Mouse (Mus musculus): ENCODE results near the gene Kir3dl2. TPM values are rescaled to one million over a fixed set of nuclear protein-coding genes. Genes with fewer than 3 reads are reported as not detected.
"Not testable (repeated sequence)": the region's sequence is repeated elsewhere in the genome, so short reads cannot be mapped to it uniquely, and the experiment has no call there.

The Kir3dl2 gene
- not detected for total RNA-seq (2021)
- not detected in 2 replicates for polyA plus RNA-seq (2012; rRNA removed)
- long read RNA-seq, result 0 reads

DNA sequence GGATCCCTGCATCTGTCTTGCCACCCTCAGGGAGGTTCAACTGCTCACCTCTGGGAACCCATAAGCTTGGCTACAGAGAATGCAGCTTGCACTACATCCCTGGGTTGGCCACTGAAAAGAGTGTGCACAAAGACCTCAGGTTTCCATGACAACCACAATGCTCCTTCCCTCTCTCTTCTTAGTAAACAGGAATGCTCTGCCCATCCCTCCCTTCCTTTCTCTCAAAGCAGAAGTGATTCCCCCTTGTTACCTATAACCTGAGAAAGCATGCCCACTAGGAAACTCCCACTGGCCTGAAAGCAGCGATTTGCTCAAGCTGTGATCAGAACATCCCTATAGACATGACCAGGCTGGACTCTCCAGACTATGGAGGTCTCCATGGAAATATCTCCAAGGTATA is at the start of gene Kir3dl2:
Gene Kir3dl2, minus strand, starts transcription at position 101 of the 400 bp plus-strand sequence.
- DNase-seq, result not testable (repeated sequence)

DNA sequence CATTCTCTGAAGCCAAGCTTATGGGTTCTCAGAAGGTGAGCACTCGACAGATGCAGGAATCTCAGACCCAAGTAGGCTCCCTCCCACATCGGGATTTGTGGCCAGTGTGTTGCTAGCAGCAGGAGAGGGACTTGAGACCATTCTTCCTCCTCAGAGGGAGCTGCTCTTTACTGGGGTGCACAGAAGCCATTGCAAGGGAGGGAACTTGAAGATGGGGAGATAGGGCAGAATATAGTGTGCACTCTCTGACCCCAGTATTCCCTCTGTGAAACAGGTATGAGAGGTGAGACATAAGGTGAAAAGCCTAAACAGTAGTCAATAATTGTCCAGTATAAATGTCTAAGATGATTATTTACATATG is 47.0 kb upstream of the Kir3dl2 start:
- DNase-seq, result no peak

DNA sequence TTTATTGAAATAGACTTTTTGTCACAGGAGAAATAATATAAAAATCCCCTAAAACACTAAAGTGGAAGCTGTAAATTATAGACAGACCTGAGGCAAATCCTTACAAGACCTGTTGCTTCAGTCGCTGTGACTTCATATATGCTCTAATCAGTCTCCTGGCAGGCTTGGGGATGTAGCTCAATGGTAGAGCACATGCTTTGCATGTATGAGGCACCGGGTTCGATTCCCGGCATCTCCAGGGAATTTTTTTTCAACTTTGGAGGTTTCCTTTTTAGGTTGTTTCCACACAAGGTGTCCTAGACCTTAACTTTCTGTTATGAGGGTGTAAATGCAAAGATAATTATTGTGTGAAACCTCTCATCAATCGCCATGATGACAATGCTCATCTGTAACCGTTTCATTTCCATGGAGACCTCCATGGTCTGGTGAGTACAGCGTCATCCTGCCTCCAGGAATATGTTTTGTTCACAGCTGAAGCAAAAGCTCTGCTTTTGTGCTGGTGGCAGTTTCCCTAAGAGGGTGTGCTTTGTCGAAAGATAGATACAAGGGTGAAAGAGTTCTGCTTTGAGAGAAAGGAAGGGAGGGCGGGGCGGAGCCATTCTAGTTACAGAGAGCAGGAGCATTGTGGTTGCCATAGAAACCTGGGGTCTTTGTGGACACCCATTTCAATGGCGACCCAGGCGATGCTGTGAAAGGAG is 46.5 kb upstream of the Kir3dl2 start, which contains the start of gene Tceal3:
Gene Tceal3, plus strand, starts transcription at position 644 of the 698 bp plus-strand sequence.
- DNase-seq, result no peak

DNA sequence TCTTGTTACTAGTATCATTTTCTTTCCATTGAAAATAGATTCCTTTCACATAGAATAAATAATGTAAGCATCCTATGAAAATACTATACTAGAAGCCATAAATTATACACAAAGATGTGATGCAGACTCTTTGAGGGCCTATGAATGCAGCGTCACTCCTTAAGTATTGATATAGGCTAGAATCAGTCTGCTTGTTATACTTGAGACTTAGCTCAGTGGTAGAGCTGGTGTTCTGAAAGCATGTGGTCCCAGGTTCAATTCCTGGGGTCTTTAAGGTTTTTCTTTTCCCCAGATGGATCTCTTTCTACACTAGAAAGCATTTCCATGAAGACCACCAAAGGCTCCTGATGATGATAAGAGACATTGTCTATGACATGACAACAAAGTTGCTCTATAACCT is 40.8 kb upstream of the Kir3dl2 start:
- DNase-seq, result no peak

DNA sequence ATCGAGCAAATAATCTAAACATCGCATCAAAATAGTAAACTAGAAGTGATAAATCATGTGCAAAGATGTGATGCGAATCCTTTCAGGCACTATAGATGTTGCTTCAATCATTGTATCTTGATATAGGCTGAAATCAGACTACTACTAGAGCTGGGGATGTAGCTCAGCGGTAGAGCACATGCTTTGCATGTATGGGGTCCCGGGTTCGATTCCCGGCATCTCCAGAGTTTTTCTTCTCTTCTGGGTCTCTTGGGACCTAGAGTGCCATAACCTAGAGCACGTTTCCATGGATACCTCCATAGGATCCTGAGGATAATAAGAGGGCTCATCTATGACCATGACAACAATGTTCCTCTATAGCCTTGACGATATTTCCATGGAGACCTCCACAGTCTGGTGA is 25.2 kb upstream of the Kir3dl2 start:
- DNase-seq, result not testable (repeated sequence)

DNA sequence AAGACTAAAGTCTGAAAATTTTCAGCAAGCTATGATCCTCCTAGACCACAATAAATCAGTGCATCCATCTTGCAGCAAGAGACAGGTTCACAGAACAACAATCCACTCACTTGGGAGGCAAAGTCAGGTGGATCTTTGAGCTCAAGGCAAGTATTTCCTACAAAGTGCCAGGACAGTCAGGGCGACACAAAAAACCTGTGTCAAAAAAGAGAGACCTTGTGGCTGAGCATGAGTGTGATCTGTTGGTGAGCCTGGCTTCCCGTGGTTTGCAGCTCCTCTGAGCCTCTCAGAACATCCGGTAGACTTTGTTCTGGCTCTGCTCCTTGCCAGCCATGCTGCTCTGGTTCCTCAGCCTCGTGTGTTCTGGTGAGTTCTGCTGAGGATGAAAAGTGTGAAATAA is 26.2 kb downstream of the Kir3dl2 start, which contains the start of gene Kir3dl1:
Gene Kir3dl1, plus strand, starts transcription at position 301 of the 400 bp plus-strand sequence.
- DNase-seq, result not testable (repeated sequence)

Other genes with a start within 250 kb of the Kir3dl2 start
- gene Kir3dl1, start 26.1 kb downstream of the Kir3dl2 start, total RNA-seq (2021), result not detected
- not detected in 2 replicates for gene Kir3dl1, start 26.1 kb downstream of the Kir3dl2 start, polyA plus RNA-seq (2012; rRNA removed)
- 10 to 100 TPM; 25.1 to 43.3 TPM for gene Tceal3, start 46.8 kb upstream of the Kir3dl2 start, total RNA-seq (2021)
- 4.9 and 8.0 TPM in 2 replicates for gene Tceal3, start 46.8 kb upstream of the Kir3dl2 start, polyA plus RNA-seq (2012; rRNA removed)
- 10 to 100 TPM; 10.3 to 11.8 TPM for gene Tceal1, start 163.9 kb upstream of the Kir3dl2 start, total RNA-seq (2021)
- 0.81 and 1.1 TPM in 2 replicates for gene Tceal1, start 163.9 kb upstream of the Kir3dl2 start, polyA plus RNA-seq (2012; rRNA removed)
- gene Morf4l2, start 199.6 kb upstream of the Kir3dl2 start, total RNA-seq (2021), result 100 to 1,000 TPM; 323 to 342 TPM
- gene Morf4l2, start 199.6 kb upstream of the Kir3dl2 start, polyA plus RNA-seq (2012; rRNA removed), result 10.3 and 10.5 TPM in 2 replicates
- gene Glra4, start 236.1 kb upstream of the Kir3dl2 start, total RNA-seq (2021), result under 1 TPM; 0.14 TPM
- gene Glra4, start 236.1 kb upstream of the Kir3dl2 start, polyA plus RNA-seq (2012; rRNA removed), result not detected in 2 replicates

Measured in adrenal gland, adult 2 months (tissue).